Mouse (Mus musculus): ENCODE results near the gene Abhd17c. TPM values are rescaled to one million over a fixed set of nuclear protein-coding genes. Genes with fewer than 3 reads are reported as not detected.

Abhd17c gene
- polyA plus RNA-seq, 1 experiment = 8.1 TPM

- peaks cover 4% of the 10 kb centered on the region for H3K9me3 ChIP-seq
- H3K36me3 ChIP-seq (replicated peaks; ENCODE audit: low read length) = no peaks in the 10 kb centered on the region
- peaks cover 11% of the 10 kb centered on the region for H3K4me1 ChIP-seq
- peaks cover 33% of the 10 kb centered on the region for H3K27me3 ChIP-seq (replicated peaks)
- TF ChIP-seq FLI1 (IDR thresholded peaks at IDR 0.05; ENCODE audit: low read length) (no peak), GATA1 (IDR thresholded peaks at IDR 0.05; ENCODE audit: borderline replicate concordance, low read length) (no peak)
- no peak overlapping the region for H3K4me3 ChIP-seq (replicated peaks)
These were observed 23.2 kb upstream of the Abhd17c start for GRCm38 (mm10) chr7:84174655-84175448.

GRCm38 (mm10) chr7:84173394-84173793, 21.7 kb upstream of the Abhd17c start:
- 0 out of 2 replicates have a peak, but pooled peaks cover 2% of the 10 kb centered on the region for H3K9me3 ChIP-seq
- H3K4me3 ChIP-seq (replicated peaks) = no peak overlapping the region
- peaks cover 33% of the 10 kb centered on the region for H3K27me3 ChIP-seq (replicated peaks)
- peaks cover 11% of the 10 kb centered on the region for H3K4me1 ChIP-seq
- TF ChIP-seq FLI1 (IDR thresholded peaks at IDR 0.05; ENCODE audit: low read length) (no peak), GATA1 (IDR thresholded peaks at IDR 0.05; ENCODE audit: borderline replicate concordance, low read length) (no peak)
- H3K36me3 ChIP-seq (replicated peaks; ENCODE audit: low read length) = no peaks in the 10 kb centered on the region

- no peak for TF ChIP-seq FLI1 (IDR thresholded peaks at IDR 0.05; ENCODE audit: low read length)
- no peak for TF ChIP-seq GATA1 (IDR thresholded peaks at IDR 0.05; ENCODE audit: borderline replicate concordance, low read length)
- no peak overlapping the region for H3K4me3 ChIP-seq (replicated peaks)
- H3K27me3 ChIP-seq (replicated peaks) = peaks cover 19% of the 10 kb centered on the region
- no peaks in the 10 kb centered on the region for H3K9me3 ChIP-seq
- no peaks in the 10 kb centered on the region for H3K4me1 ChIP-seq
- no peaks in the 10 kb centered on the region for H3K36me3 ChIP-seq (replicated peaks; ENCODE audit: low read length)
These were observed 19.6 kb upstream of the Abhd17c start for GRCm38 (mm10) chr7:84171177-84171787.

GRCm38 (mm10) chr7:84168355-84168754, 16.7 kb upstream of the Abhd17c start:
- TF ChIP-seq FLI1 (IDR thresholded peaks at IDR 0.05; ENCODE audit: low read length) = no peak
- no peak for TF ChIP-seq GATA1 (IDR thresholded peaks at IDR 0.05; ENCODE audit: borderline replicate concordance, low read length)
- Histone ChIP-seq H3K36me3 (replicated peaks; ENCODE audit: low read length) (no peaks in the 10 kb centered on the region), H3K4me3 (replicated peaks) (no peak overlapping the region), H3K9me3 (no peaks in the 10 kb centered on the region), H3K27me3 (replicated peaks) (peaks cover 23% of the 10 kb centered on the region), H3K4me1 (peaks cover 15% of the 10 kb centered on the region)

- Histone ChIP-seq H3K4me3 (replicated peaks) (no peak overlapping the region), H3K36me3 (replicated peaks; ENCODE audit: low read length) (no peaks in the 10 kb centered on the region), H3K27me3 (replicated peaks) (peaks cover 18% of the 10 kb centered on the region), H3K9me3 (no peaks in the 10 kb centered on the region), H3K4me1 (peaks cover 20% of the 10 kb centered on the region)
- TF ChIP-seq FLI1 (IDR thresholded peaks at IDR 0.05; ENCODE audit: low read length) = no peak
- no peak for TF ChIP-seq GATA1 (IDR thresholded peaks at IDR 0.05; ENCODE audit: borderline replicate concordance, low read length)
These were observed 15.2 kb upstream of the Abhd17c start for GRCm38 (mm10) chr7:84166721-84167419.

- peaks cover 20% of the 10 kb centered on the region for H3K4me1 ChIP-seq
- no peak for TF ChIP-seq GATA1 (IDR thresholded peaks at IDR 0.05; ENCODE audit: borderline replicate concordance, low read length)
- no peak for TF ChIP-seq FLI1 (IDR thresholded peaks at IDR 0.05; ENCODE audit: low read length)
These were observed 14.3 kb upstream of the Abhd17c start for GRCm38 (mm10) chr7:84166007-84166406.

GRCm38 (mm10) chr7:84165288-84165687, 13.6 kb upstream of the Abhd17c start:
- Histone ChIP-seq H3K9me3 (no peaks in the 10 kb centered on the region), H3K36me3 (replicated peaks; ENCODE audit: low read length) (no peaks in the 10 kb centered on the region), H3K4me1 (peaks cover 20% of the 10 kb centered on the region), H3K27me3 (replicated peaks) (peaks cover 11% of the 10 kb centered on the region), H3K4me3 (replicated peaks) (no peak overlapping the region)
- TF ChIP-seq GATA1 (IDR thresholded peaks at IDR 0.05; ENCODE audit: borderline replicate concordance, low read length) (no peak), FLI1 (IDR thresholded peaks at IDR 0.05; ENCODE audit: low read length) (no peak)

More at GRCm38 (mm10) chr7:84166007-84166406, 14.3 kb upstream of the Abhd17c start:
- no peaks in the 10 kb centered on the region for H3K9me3 ChIP-seq
- H3K4me3 ChIP-seq (replicated peaks) = no peak overlapping the region
- no peaks in the 10 kb centered on the region for H3K36me3 ChIP-seq (replicated peaks; ENCODE audit: low read length)
- peaks cover 12% of the 10 kb centered on the region for H3K27me3 ChIP-seq (replicated peaks)

GRCm38 (mm10) chr7:84164880-84165279, 13.2 kb upstream of the Abhd17c start:
- Histone ChIP-seq H3K36me3 (replicated peaks; ENCODE audit: low read length) (no peaks in the 10 kb centered on the region), H3K9me3 (no peaks in the 10 kb centered on the region), H3K4me3 (replicated peaks) (no peak overlapping the region), H3K27me3 (replicated peaks) (peaks cover 11% of the 10 kb centered on the region), H3K4me1 (peaks cover 20% of the 10 kb centered on the region)
- no peak for TF ChIP-seq FLI1 (IDR thresholded peaks at IDR 0.05; ENCODE audit: low read length)
- no peak for TF ChIP-seq GATA1 (IDR thresholded peaks at IDR 0.05; ENCODE audit: borderline replicate concordance, low read length)

GRCm38 (mm10) chr7:84164419-84164818, 12.7 kb upstream of the Abhd17c start:
- no peak for TF ChIP-seq FLI1 (IDR thresholded peaks at IDR 0.05; ENCODE audit: low read length)
- no peak overlapping the region for H3K4me3 ChIP-seq (replicated peaks)
- peaks cover 11% of the 10 kb centered on the region for H3K27me3 ChIP-seq (replicated peaks)
- H3K9me3 ChIP-seq = peaks cover 3% of the 10 kb centered on the region; the same call in 1 of the 2 replicates
- H3K36me3 ChIP-seq (replicated peaks; ENCODE audit: low read length) = peaks cover 1% of the 10 kb centered on the region
- H3K4me1 ChIP-seq = peaks cover 20% of the 10 kb centered on the region
